Mouse (Mus musculus) heart, embryonic 11.5 days (tissue): Measurements from ENCODE around the gene Eno2. TPM values are rescaled to one million over a fixed set of nuclear protein-coding genes. Genes with fewer than 3 reads are reported as not detected.
"Not testable (repeated sequence)": the region's sequence is repeated elsewhere in the genome, so short reads cannot be mapped to it uniquely, and the experiment has no call there.

Experiments
- ATAC-seq: fragments of 200-750 bp; cut with Nextera tagmentation; replicated peaks from 2 replicates; pipeline ENCODE4 v1.8.0; 2017; ENCODE audit warnings: moderate library complexity; ENCODE audit not compliant: insufficient number of reproducible peaks, low FRiP score, low TSS enrichment
- H3K27ac ChIP-seq: fragments of 300-500 bp; sonication (generic); 2 replicates; pipeline ENCODE4 v1.5.1; 2014; ENCODE audit warnings: mild to moderate bottlenecking, low read depth, low read length
- H3K27me3 ChIP-seq: fragments of 300-500 bp; sonication (generic); 2 replicates; pipeline ENCODE4 v1.6.1; 2014; ENCODE audit warnings: mild to moderate bottlenecking, low read length, mixed read lengths; ENCODE audit not compliant: control insufficient read depth, insufficient read depth
- H3K36me3 ChIP-seq: fragments of 300-500 bp; sonication (generic); 2 replicates; pipeline ENCODE4 v1.6.1; 2014; ENCODE audit warnings: mild to moderate bottlenecking, low read length, moderate library complexity, mixed read lengths; ENCODE audit not compliant: control insufficient read depth, insufficient read depth
- H3K4me1 ChIP-seq: fragments of 300-500 bp; sonication (generic); 2 replicates; pipeline ENCODE4 v1.6.1; 2014; ENCODE audit warnings: low read length; ENCODE audit not compliant: control insufficient read depth, insufficient read depth
- H3K4me2 ChIP-seq: fragments of 300-500 bp; sonication (generic); 2 replicates; pipeline ENCODE4 v1.6.1; 2014; ENCODE audit warnings: mild to moderate bottlenecking, moderate library complexity
- H3K4me3 ChIP-seq: fragments of 300-500 bp; sonication (generic); 2 replicates; pipeline ENCODE4 v1.5.1; 2014; ENCODE audit warnings: low read depth, low read length
- H3K9ac ChIP-seq: fragments of 300-500 bp; sonication (generic); 2 replicates; pipeline ENCODE4 v1.6.1; 2014; ENCODE audit warnings: mild to moderate bottlenecking, low read depth, low read length, moderate library complexity
- H3K9me3 ChIP-seq: fragments of 300-500 bp; sonication (generic); replicated peaks from 2 replicates; pipeline ENCODE4 v1.6.1; 2016; ENCODE audit warnings: low read length; ENCODE audit not compliant: control insufficient read depth
- WGBS: fragments of 180-500 bp; shearing (Covaris S2); extraction: QIAGEN DNeasy Blood & Tissue Kit; methylation state at CpG from one replicate; pipeline ENCODE4 v1.1.7; 2014; ENCODE audit not compliant: insufficient replicate concordance; 5-methylcytosine and 5-hydroxymethylcytosine counted together
- polyA plus RNA-seq: library from polyadenylated mRNA; unstranded; fragments of >200 nt; fragmentation: Nextera tagmentation; extraction: Ambion mirVana; gene quantifications from 2 replicates; pipeline ENCODE4 v1.2.1, GENCODE M21; 2014

The Eno2 gene
- polyA plus RNA-seq, 1 experiment from 2014 or later: 5.3 TPM

DNA sequence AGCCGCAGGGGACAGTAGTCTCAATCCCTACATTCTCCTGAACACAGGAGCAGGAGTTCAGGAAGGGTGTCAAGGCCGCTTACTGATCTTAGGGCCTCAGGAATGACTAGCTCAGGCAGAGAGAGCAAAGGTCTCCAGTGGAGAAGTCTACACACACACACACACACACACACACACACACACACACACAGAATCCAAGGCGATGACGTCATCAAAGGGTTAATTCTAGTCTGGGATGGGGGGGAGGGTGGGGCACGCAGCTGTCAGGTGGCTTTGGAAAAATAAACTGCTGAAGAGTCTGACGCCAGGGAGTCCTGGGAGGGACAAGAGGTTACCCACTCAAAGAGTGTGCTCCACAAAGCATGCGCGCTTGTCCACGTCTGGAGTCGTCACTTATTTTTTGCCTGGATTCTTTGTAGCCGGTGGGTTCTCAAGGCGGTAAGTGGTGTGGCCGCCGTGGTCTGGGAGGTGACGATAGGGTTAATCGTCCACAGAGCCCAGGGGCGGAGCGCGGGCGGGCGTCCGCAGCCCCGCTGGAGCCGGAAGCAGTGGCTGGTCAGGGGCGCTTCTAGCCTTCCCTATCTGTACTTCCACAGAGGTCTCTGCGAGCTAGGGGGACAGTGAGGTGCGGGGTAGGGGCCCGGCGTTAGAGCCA lies 39.0 kb upstream of the Eno2 start, which contains the start of gene Spsb2:
TSS of gene Spsb2 (plus strand) at position 304 of the 655 bp plus-strand sequence.
- H3K27ac ChIP-seq: peak within 1 kb of the TSS; percentile 92
- peak within 1 kb of the TSS; percentile 68 for H3K4me3 ChIP-seq
- H3K4me1 ChIP-seq: peaks cover 37% of the 10 kb centered on the region
- H3K4me2 ChIP-seq: peak within 1 kb of the TSS; percentile 92
- peak within 1 kb of the TSS; percentile 84 for H3K9ac ChIP-seq
- H3K9me3 ChIP-seq: no peaks in the 10 kb centered on the region
- H3K27me3 ChIP-seq: no peaks in the 10 kb centered on the region
- peak; percentile 72 for ATAC-seq
- peaks cover 12% of the 10 kb centered on the region for H3K36me3 ChIP-seq
- WGBS: 4% methylated on average over 29 of the region's 29 CpGs

DNA sequence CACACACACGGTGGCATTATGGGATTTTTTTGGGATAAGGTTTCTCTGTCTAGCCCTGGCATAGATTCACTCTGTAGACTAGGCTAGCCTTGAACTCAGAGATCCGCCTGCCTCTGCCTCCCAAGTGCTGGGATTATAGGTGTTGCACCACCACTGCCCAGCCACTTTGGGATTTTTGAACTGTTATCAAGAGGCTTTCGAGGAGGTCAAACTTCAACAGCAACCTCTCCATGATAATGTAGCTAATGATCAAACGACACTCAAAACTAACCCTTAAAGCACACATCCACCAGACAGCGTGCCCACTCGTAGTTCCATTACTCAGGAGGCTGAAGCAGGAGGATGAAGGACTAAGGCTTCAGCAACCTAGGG lies 38.5 kb upstream of the Eno2 start:
- Histone ChIP-seq H3K27me3 (no peaks in the 10 kb centered on the region), H3K9me3 (no peaks in the 10 kb centered on the region), H3K4me1 (peaks cover 37% of the 10 kb centered on the region), H3K4me3 (peak overlapping the region; percentile 68), H3K27ac (peak overlapping the region; percentile 92), H3K9ac (peak overlapping the region; percentile 84; the same call in 1 of the 2 replicates), H3K36me3 (peaks cover 12% of the 10 kb centered on the region), H3K4me2 (peak overlapping the region; percentile 92)
- ATAC-seq: no peak
- WGBS: 66% methylated on average over 6 of the region's 6 CpGs

DNA sequence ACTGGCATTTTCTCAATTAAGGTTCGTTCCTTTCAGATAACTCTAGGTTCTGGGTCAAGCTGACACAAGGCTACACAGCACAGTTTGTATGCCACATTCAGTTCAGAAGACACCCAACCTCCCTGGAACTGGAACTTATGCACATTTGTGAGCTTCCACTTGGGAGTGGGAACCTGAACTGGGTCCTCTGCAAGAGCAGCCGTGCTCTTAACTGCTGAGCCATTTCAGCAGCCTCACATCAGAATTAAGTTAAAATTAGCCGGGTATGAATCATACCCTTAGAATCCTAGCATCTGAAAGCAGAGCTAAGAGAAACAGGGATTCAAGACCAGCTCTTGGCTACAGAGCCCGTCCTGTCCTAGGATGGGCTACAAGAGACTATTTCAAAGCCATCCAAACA lies 37.9 kb upstream of the Eno2 start:
- Histone ChIP-seq H3K36me3 (peaks cover 11% of the 10 kb centered on the region), H3K4me2 (0 out of 2 replicates have a peak overlapping the region, but pooled peaks have one; percentile 11), H3K27me3 (no peaks in the 10 kb centered on the region), H3K9me3 (no peaks in the 10 kb centered on the region), H3K9ac (no peak overlapping the region), H3K4me1 (peaks cover 34% of the 10 kb centered on the region), H3K4me3 (no peak overlapping the region), H3K27ac (peak overlapping the region; percentile 92; the same call in 1 of the 2 replicates)
- WGBS: 77% methylated on average over 4 of the region's 4 CpGs
- ATAC-seq: no peak

DNA sequence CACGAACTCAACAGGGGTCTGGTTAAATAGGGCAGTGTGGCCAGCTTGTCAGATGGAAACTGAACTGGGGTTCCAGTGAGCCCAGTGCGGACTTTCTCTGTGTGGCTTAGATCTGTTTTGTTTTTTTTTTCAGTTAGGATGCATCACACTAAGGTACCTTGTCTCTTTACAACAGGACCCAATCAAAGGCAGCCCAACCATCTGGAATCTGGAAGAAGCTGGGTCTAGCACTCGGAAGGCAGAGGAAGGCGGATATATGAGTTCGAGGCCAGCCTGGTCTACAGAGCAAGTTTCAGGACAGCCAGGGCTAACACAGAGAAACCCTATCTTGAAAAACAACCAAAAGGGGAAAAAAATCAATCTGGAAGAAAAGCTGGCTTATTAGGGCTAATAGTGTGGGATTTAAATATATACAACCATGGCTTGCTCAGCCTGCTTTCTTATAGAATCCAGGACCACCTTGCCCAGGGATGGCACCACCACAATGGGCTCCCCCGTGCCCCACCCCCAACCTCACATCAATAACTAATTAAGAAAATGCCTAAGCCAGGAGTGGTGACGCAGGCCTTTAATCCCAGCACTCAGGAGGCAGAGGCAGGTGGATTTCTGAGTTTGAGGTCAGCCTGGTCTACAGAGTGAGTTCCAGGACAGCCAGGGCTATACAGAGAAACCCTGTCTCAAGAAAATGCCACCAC lies 37.1 kb upstream of the Eno2 start:
- 74% methylated on average over 7 of the region's 7 CpGs for WGBS
- Histone ChIP-seq H3K9me3 (no peaks in the 10 kb centered on the region), H3K4me1 (peaks cover 29% of the 10 kb centered on the region), H3K9ac (peak overlapping the region; percentile 59; the same call in 1 of the 2 replicates), H3K27me3 (no peaks in the 10 kb centered on the region), H3K4me3 (peak overlapping the region; percentile 56), H3K27ac (peak overlapping the region; percentile 94), H3K4me2 (peak overlapping the region; percentile 85), H3K36me3 (peaks cover 6% of the 10 kb centered on the region)
- no peak for ATAC-seq

DNA sequence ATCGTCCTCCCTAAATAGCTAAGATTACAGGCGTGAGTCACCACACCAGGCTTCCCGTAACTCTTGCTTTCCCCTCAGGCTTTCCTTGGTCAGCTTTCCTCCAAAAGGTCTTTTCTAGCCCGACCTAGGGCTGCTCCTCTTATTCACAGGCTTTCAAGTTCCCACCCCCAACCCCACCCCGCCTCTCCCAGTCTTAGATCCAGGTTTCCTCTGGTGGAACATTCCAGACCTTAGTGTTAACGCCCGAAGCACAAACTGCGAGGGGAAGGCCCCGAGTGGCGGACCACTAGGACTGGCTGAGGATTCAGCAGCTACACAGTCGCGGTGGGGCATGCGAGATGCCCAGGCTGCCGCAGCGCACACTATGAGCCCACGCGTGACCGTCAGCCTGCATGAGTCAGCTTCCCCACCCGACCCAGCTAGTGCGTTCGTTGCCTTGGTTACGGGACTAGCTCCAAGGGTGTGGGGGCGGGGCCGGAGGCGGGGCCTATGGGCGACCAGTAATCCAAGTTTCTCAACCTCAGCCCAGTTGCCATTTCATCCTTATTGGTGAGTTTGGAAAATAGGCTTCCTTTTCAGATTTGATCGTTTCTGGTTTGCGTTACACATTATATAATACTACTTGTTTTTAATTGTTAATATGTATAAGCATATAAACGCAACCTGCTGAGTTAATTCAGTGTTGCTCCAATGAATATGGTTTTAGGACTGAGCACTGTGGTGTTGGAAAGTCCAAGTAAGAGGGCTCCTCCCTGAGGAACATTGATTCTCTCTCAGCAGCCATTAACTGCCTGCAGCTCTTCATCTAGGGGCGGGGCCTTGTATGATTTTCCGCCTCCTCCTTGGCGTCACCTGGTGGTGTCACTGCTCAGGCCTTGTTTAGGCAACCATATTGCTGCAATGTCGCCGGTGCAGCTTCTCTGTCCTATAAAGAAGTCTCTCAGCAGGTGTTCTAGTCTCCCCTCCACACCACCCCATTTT lies 36.2 kb upstream of the Eno2 start:
- Histone ChIP-seq H3K9me3 (no peaks in the 10 kb centered on the region), H3K27ac (peak overlapping the region; percentile 94), H3K4me3 (peak overlapping the region; percentile 56), H3K9ac (peak overlapping the region; percentile 74), H3K36me3 (peaks cover 6% of the 10 kb centered on the region), H3K4me1 (peaks cover 29% of the 10 kb centered on the region), H3K4me2 (peak overlapping the region; percentile 85), H3K27me3 (no peaks in the 10 kb centered on the region)
- peak; percentile 78 for ATAC-seq
- 1% methylated on average over 34 of the region's 34 CpGs for WGBS

DNA sequence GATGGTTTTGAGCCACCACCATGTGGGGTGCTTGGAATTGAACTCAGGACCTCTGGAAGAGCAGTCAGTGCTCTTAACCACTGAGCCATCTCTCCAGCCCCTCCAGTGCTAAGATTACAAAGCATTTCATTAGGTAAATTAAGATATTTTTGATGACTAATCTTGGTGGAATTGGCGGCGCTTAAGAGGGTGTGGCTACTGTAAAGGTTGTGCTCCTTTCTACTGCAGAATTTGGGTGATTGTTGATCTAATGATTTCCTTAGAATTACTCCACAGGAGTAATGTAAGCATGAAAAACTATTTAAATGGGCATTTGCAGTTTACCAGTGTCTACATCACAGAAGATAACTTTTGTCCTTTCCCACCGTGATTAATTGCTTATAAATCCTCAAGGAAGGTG lies 34.9 kb upstream of the Eno2 start:
- H3K4me1 ChIP-seq: peaks cover 20% of the 10 kb centered on the region
- H3K4me3 ChIP-seq: no peak overlapping the region
- no peaks in the 10 kb centered on the region for H3K9me3 ChIP-seq
- H3K27me3 ChIP-seq: no peaks in the 10 kb centered on the region
- H3K27ac ChIP-seq: no peak overlapping the region
- H3K36me3 ChIP-seq: no peaks in the 10 kb centered on the region
- H3K4me2 ChIP-seq: no peak overlapping the region
- ATAC-seq: no peak
- 81% methylated on average over 3 of the region's 3 CpGs for WGBS
- H3K9ac ChIP-seq: no peak overlapping the region

- H3K27ac ChIP-seq, H3K4me3 ChIP-seq, H3K27me3 ChIP-seq, H3K9ac ChIP-seq, ATAC-seq, H3K4me2 ChIP-seq, H3K36me3 ChIP-seq, H3K9me3 ChIP-seq: not testable (repeated sequence)
- H3K4me1 ChIP-seq: peaks cover 20% of the 10 kb centered on the region
- 93% methylated on average over 4 of the region's 4 CpGs for WGBS
Observed at GRCm38 (mm10) chr6:124803691-124804090, 34.2 kb upstream of the Eno2 start.

- ATAC-seq: no peak
- Histone ChIP-seq H3K4me3 (no peak overlapping the region), H3K27me3 (no peaks in the 10 kb centered on the region), H3K9me3 (no peaks in the 10 kb centered on the region), H3K27ac (no peak overlapping the region), H3K4me2 (no peak overlapping the region), H3K4me1 (peaks cover 16% of the 10 kb centered on the region), H3K36me3 (no peaks in the 10 kb centered on the region), H3K9ac (no peak overlapping the region)
- 68% methylated on average over 3 of the region's 3 CpGs for WGBS
Observed at GRCm38 (mm10) chr6:124803061-124803460, 33.6 kb upstream of the Eno2 start.
